Mouse (Mus musculus): ENCODE data around the gene Hs3st2.

DNA sequence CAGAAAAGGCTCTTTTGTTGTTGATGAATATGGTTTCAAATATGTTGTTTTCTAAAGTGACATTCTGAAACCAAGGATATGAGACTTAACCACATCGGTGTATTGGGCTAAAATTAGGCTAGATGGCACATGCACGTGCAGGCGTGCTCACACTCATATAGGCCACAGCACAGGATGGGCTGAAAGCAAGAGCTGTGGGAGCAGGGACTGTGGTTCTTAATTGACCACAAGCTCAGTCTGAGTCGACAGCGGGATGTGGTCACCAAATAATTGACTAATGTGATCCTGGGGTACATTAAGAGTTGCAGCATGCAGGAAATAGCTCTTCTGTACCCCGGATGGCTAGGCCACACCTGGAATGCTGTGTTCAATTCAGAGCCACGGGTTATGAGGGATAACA lies 26.1 kb upstream of the Hs3st2 start:
- TF ChIP-seq CTCF (IDR thresholded peaks at IDR 0.05; ENCODE audit: borderline replicate concordance, extremely low read depth, insufficient read depth, insufficient read length) (no peak), POLR2A (IDR thresholded peaks at IDR 0.05; ENCODE audit: borderline replicate concordance, extremely low read depth, insufficient read depth, insufficient read length, poor library complexity, severe bottlenecking) (no peak)

All from brain, embryonic 14.5 days (tissue).